Mouse (Mus musculus) liver, embryonic 13.5 days (tissue): Measurements from ENCODE around the gene 2810021J22Rik. TPM values are rescaled to one million over a fixed set of nuclear protein-coding genes. Genes with fewer than 3 reads are reported as not detected.

Experiments used
- polyA plus RNA-seq: library from polyadenylated mRNA; unstranded; fragments of >200 nt; fragmentation: Nextera tagmentation; extraction: Ambion mirVana; gene quantifications from 2 replicates; pipeline ENCODE4 v1.2.1, GENCODE M21; 2015

The 2810021J22Rik gene
- polyA plus RNA-seq, 1 experiment from 2014 or later: 3.0 TPM

Other genes with a start within 250 kb of the 2810021J22Rik start
- gene Olfr323, start 236.7 kb upstream of the 2810021J22Rik start, polyA plus RNA-seq: not detected in 2 replicates
- gene Trim58, start 226.8 kb upstream of the 2810021J22Rik start, polyA plus RNA-seq: 9.2 and 12.4 TPM in 2 replicates
- not detected in 2 replicates for gene Olfr322, start 208.4 kb upstream of the 2810021J22Rik start, polyA plus RNA-seq
- not detected in 2 replicates for gene Olfr320, start 186.1 kb upstream of the 2810021J22Rik start, polyA plus RNA-seq
- not detected in 2 replicates for gene Olfr319, start 168.1 kb upstream of the 2810021J22Rik start, polyA plus RNA-seq
- gene Olfr318, start 143.2 kb upstream of the 2810021J22Rik start, polyA plus RNA-seq: not detected in 2 replicates
- gene Olfr317, start 128.0 kb upstream of the 2810021J22Rik start, polyA plus RNA-seq: not detected in 2 replicates
- not detected in 2 replicates for gene Olfr316, start 114.5 kb upstream of the 2810021J22Rik start, polyA plus RNA-seq
- gene Olfr315, start 94.0 kb upstream of the 2810021J22Rik start, polyA plus RNA-seq: not detected in 2 replicates
- not detected in 2 replicates for gene Olfr314, start 84.3 kb upstream of the 2810021J22Rik start, polyA plus RNA-seq
- 0.49 TPM in 1 of 2 replicates, not detected in the other for gene Fam183b, start 65.3 kb upstream of the 2810021J22Rik start, polyA plus RNA-seq
- not detected in 2 replicates for gene Olfr313, start 52.2 kb upstream of the 2810021J22Rik start, polyA plus RNA-seq
- gene Olfr312, start 38.0 kb upstream of the 2810021J22Rik start, polyA plus RNA-seq: not detected in 2 replicates
- gene Olfr311, start 28.0 kb upstream of the 2810021J22Rik start, polyA plus RNA-seq: not detected in 2 replicates
- gene Gm12258, start 20.1 kb upstream of the 2810021J22Rik start, polyA plus RNA-seq: 1.3 and 2.2 TPM in 2 replicates
- gene Zfp39, start 37.0 kb downstream of the 2810021J22Rik start, polyA plus RNA-seq: 3.7 and 5.4 TPM in 2 replicates
- 11.2 and 12.5 TPM in 2 replicates for gene Btnl10, start 50.7 kb downstream of the 2810021J22Rik start, polyA plus RNA-seq
- 125 and 130 TPM in 2 replicates for gene Rnf187, start 71.7 kb downstream of the 2810021J22Rik start, polyA plus RNA-seq
- 5.5 and 6.3 TPM in 2 replicates for gene Hist3h2ba, start 81.7 kb downstream of the 2810021J22Rik start, polyA plus RNA-seq
- gene Hist3h2a, start 87.5 kb downstream of the 2810021J22Rik start, polyA plus RNA-seq: 12.3 and 13.7 TPM in 2 replicates
- 0.06 and 0.18 TPM in 2 replicates for gene Trim17, start 87.5 kb downstream of the 2810021J22Rik start, polyA plus RNA-seq
- gene Trim11, start 110.9 kb downstream of the 2810021J22Rik start, polyA plus RNA-seq: 8.9 and 9.2 TPM in 2 replicates